Mouse (Mus musculus): ENCODE measurements around the gene Olfr559. TPM values are rescaled to one million over a fixed set of nuclear protein-coding genes. Genes with fewer than 3 reads are reported as not detected.

Olfr559 gene
- polyA plus RNA-seq, 1 experiment from 2014 or later = not detected

DNA sequence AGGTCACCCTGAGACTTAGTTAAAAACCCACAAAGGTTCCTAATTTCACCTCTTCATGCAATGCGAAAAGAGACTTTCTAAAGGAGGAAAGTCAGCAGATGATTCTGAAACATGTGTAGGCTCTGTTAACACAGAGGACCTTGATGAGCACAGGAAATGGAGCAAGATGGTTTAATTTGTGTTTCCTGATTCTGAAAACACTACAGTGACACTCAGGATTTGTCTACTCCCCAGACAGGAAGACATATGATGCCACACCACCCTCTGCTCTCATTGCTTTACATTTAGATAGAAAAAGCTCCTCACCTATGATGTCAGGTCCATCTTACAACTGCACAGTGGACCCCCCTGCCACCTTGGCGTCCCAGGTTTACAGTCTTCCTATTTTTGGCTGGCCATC, 51.1 kb downstream of the Olfr559 start:
- Histone ChIP-seq H3K4me2 (no peak overlapping the region), H3K36me3 (peaks cover 15% of the 10 kb centered on the region; the same call in 1 of the 2 replicates), H3K27me3 (no peaks in the 10 kb centered on the region), H3K4me3 (replicated peaks) (no peak overlapping the region), H3K9me3 (replicated peaks) (no peaks in the 10 kb centered on the region), H3K9ac (no peak overlapping the region), H3K27ac (no peak overlapping the region), H3K4me1 (no peaks in the 10 kb centered on the region)
- 72% methylated on average over 2 of the region's 2 CpGs for WGBS
- ATAC-seq (replicated peaks; ENCODE audit: low FRiP score) = no peak

Other genes starting within 250 kb of the Olfr559 start
- gene Olfr543, start 245.8 kb downstream of the Olfr559 start, polyA plus RNA-seq (2015; fragmentation: Nextera tagmentation; extraction: Ambion mirVana) = 0.38 and 0.48 TPM in 2 replicates
- 0.09 TPM in 1 of 2 replicates, not detected in the other for gene Olfr544, start 239.2 kb downstream of the Olfr559 start, polyA plus RNA-seq (2015; fragmentation: Nextera tagmentation; extraction: Ambion mirVana)
- 0.09 and 0.16 TPM in 2 replicates for gene Olfr545, start 227.9 kb downstream of the Olfr559 start, polyA plus RNA-seq (2015; fragmentation: Nextera tagmentation; extraction: Ambion mirVana)
- not detected in 2 replicates for gene Olfr547, start 192.7 kb downstream of the Olfr559 start, polyA plus RNA-seq (2015; fragmentation: Nextera tagmentation; extraction: Ambion mirVana)
- gene Olfr548-ps1, start 186.6 kb downstream of the Olfr559 start, polyA plus RNA-seq (2015; fragmentation: Nextera tagmentation; extraction: Ambion mirVana) = not detected in 2 replicates
- not detected in 2 replicates for gene Olfr549, start 177.6 kb downstream of the Olfr559 start, polyA plus RNA-seq (2015; fragmentation: Nextera tagmentation; extraction: Ambion mirVana)
- gene Trim21, start 162.0 kb downstream of the Olfr559 start, polyA plus RNA-seq (2015; fragmentation: Nextera tagmentation; extraction: Ambion mirVana) = 0.17 and 0.44 TPM in 2 replicates
- not detected in 2 replicates for gene Olfr550, start 156.0 kb downstream of the Olfr559 start, polyA plus RNA-seq (2015; fragmentation: Nextera tagmentation; extraction: Ambion mirVana)
- not detected in 2 replicates for gene Olfr551, start 135.6 kb downstream of the Olfr559 start, polyA plus RNA-seq (2015; fragmentation: Nextera tagmentation; extraction: Ambion mirVana)
- gene Olfr552, start 129.7 kb downstream of the Olfr559 start, polyA plus RNA-seq (2015; fragmentation: Nextera tagmentation; extraction: Ambion mirVana) = not detected in 2 replicates
- not detected in 2 replicates for gene Olfr553, start 109.3 kb downstream of the Olfr559 start, polyA plus RNA-seq (2015; fragmentation: Nextera tagmentation; extraction: Ambion mirVana)
- not detected in 2 replicates for gene Olfr554, start 89.1 kb downstream of the Olfr559 start, polyA plus RNA-seq (2015; fragmentation: Nextera tagmentation; extraction: Ambion mirVana)
- gene Olfr555, start 68.7 kb downstream of the Olfr559 start, polyA plus RNA-seq (2015; fragmentation: Nextera tagmentation; extraction: Ambion mirVana) = not detected in 2 replicates
- gene Olfr556, start 62.6 kb downstream of the Olfr559 start, polyA plus RNA-seq (2015; fragmentation: Nextera tagmentation; extraction: Ambion mirVana) = not detected in 2 replicates
- 13.0 and 15.5 TPM in 2 replicates for gene Trim68, start 40.2 kb downstream of the Olfr559 start, polyA plus RNA-seq (2015; fragmentation: Nextera tagmentation; extraction: Ambion mirVana)
- gene Olfr557, start 31.6 kb downstream of the Olfr559 start, polyA plus RNA-seq (2015; fragmentation: Nextera tagmentation; extraction: Ambion mirVana) = not detected in 2 replicates
- gene Olfr558, start 25.3 kb downstream of the Olfr559 start, polyA plus RNA-seq (2015; fragmentation: Nextera tagmentation; extraction: Ambion mirVana) = 0.78 and 0.81 TPM in 2 replicates
- not detected in 2 replicates for gene Olfr33, start 8.4 kb downstream of the Olfr559 start, polyA plus RNA-seq (2015; fragmentation: Nextera tagmentation; extraction: Ambion mirVana)
- not detected in 2 replicates for gene Olfr560, start 31.9 kb upstream of the Olfr559 start, polyA plus RNA-seq (2015; fragmentation: Nextera tagmentation; extraction: Ambion mirVana)
- gene Olfr78, start 32.0 kb upstream of the Olfr559 start, polyA plus RNA-seq (2015; fragmentation: Nextera tagmentation; extraction: Ambion mirVana) = 0.27 and 0.48 TPM in 2 replicates
- not detected in 2 replicates for gene Olfr561, start 43.7 kb upstream of the Olfr559 start, polyA plus RNA-seq (2015; fragmentation: Nextera tagmentation; extraction: Ambion mirVana)
- gene Olfr564, start 76.0 kb upstream of the Olfr559 start, polyA plus RNA-seq (2015; fragmentation: Nextera tagmentation; extraction: Ambion mirVana) = not detected in 2 replicates
- not detected in 2 replicates for gene Olfr566, start 131.3 kb upstream of the Olfr559 start, polyA plus RNA-seq (2015; fragmentation: Nextera tagmentation; extraction: Ambion mirVana)
- not detected in 2 replicates for gene Olfr568, start 149.6 kb upstream of the Olfr559 start, polyA plus RNA-seq (2015; fragmentation: Nextera tagmentation; extraction: Ambion mirVana)
- not detected in 2 replicates for gene Olfr569, start 163.4 kb upstream of the Olfr559 start, polyA plus RNA-seq (2015; fragmentation: Nextera tagmentation; extraction: Ambion mirVana)
- gene Olfr570, start 167.1 kb upstream of the Olfr559 start, polyA plus RNA-seq (2015; fragmentation: Nextera tagmentation; extraction: Ambion mirVana) = not detected in 2 replicates
- gene Olfr571, start 190.0 kb upstream of the Olfr559 start, polyA plus RNA-seq (2015; fragmentation: Nextera tagmentation; extraction: Ambion mirVana) = not detected in 2 replicates
- not detected in 2 replicates for gene Olfr572, start 196.9 kb upstream of the Olfr559 start, polyA plus RNA-seq (2015; fragmentation: Nextera tagmentation; extraction: Ambion mirVana)
- gene Olfr573-ps1, start 215.1 kb upstream of the Olfr559 start, polyA plus RNA-seq (2015; fragmentation: Nextera tagmentation; extraction: Ambion mirVana) = not detected in 2 replicates
- not detected in 2 replicates for gene Olfr574, start 221.0 kb upstream of the Olfr559 start, polyA plus RNA-seq (2015; fragmentation: Nextera tagmentation; extraction: Ambion mirVana)
- not detected in 2 replicates for gene Olfr575, start 231.3 kb upstream of the Olfr559 start, polyA plus RNA-seq (2015; fragmentation: Nextera tagmentation; extraction: Ambion mirVana)
- gene Olfr576, start 235.2 kb upstream of the Olfr559 start, polyA plus RNA-seq (2015; fragmentation: Nextera tagmentation; extraction: Ambion mirVana) = not detected in 2 replicates
- not detected in 2 replicates for gene Olfr577, start 248.5 kb upstream of the Olfr559 start, polyA plus RNA-seq (2015; fragmentation: Nextera tagmentation; extraction: Ambion mirVana)

Measured in kidney, embryonic 15.5 days (tissue).